Mouse (Mus musculus) CH12.LX (cell line): ENCODE measurements around the gene Olfr691. TPM values are rescaled to one million over a fixed set of nuclear protein-coding genes. Genes with fewer than 3 reads are reported as not detected.

ENCODE experiments used
- DNase-seq: peaks from one replicate; pipeline ENCODE4 v3.0.0-alpha.2; 2013; ENCODE audit errors: extremely low read depth
- H3K27ac ChIP-seq: 2 replicates; pipeline ENCODE4 v1.5.1; 2012; ENCODE audit warnings: low read depth, mild to moderate bottlenecking, control low read depth, moderate library complexity; ENCODE audit not compliant: insufficient read depth
- H3K27me3 ChIP-seq: replicated peaks from 2 replicates; pipeline ENCODE3; 2012; ENCODE audit warnings: inconsistent platforms
- H3K36me3 ChIP-seq, 2 experiments: replicated peaks in 1 of 2; 2 replicates each; pipeline versions ENCODE3 to v1.6.1; 2012; ENCODE audit warnings: inconsistent platforms in 1 of 2, low read length in 1 of 2, mild to moderate bottlenecking in 1 of 2, mixed read lengths in 1 of 2, moderate library complexity in 1 of 2; ENCODE audit not compliant: control insufficient read depth in 1 of 2, insufficient read depth in 1 of 2
- H3K4me1 ChIP-seq, 2 experiments: 2 replicates each; pipeline ENCODE4 v1.6.1; 2012; ENCODE audit warnings: inconsistent platforms in 1 of 2, moderate library complexity in 1 of 2; ENCODE audit not compliant: insufficient read depth in 2 of 2, control insufficient read depth in 1 of 2
- H3K4me2 ChIP-seq: 2 replicates; pipeline ENCODE4 v1.6.1; 2012; ENCODE audit warnings: low read depth, mild to moderate bottlenecking, control low read depth; ENCODE audit not compliant: poor library complexity, insufficient read depth, severe bottlenecking
- H3K4me3 ChIP-seq, 3 experiments: fragments of 150-350 bp in 1 of 3; sonication (generic) in 1 of 3; replicated peaks in 1 of 3; 2 replicates each; pipeline versions ENCODE3 to v1.5.1; 2011 to 2012; ENCODE audit warnings: low read depth in 2 of 3, low read length in 2 of 3, mild to moderate bottlenecking in 2 of 3, moderate library complexity in 2 of 3, control low read depth in 1 of 3, improper control_type of control experiment in 1 of 3, inconsistent platforms in 1 of 3, mixed read lengths in 1 of 3; ENCODE audit not compliant: poor library complexity in 1 of 3
- H3K79me2 ChIP-seq: replicated peaks from 2 replicates; pipeline ENCODE4 v1.6.1; 2012; ENCODE audit warnings: mild to moderate bottlenecking, moderate library complexity; ENCODE audit not compliant: control insufficient read depth, poor library complexity, insufficient read depth, severe bottlenecking; ENCODE audit errors: extremely low read depth
- H3K9ac ChIP-seq: 2 replicates; pipeline ENCODE4 v1.6.1; 2012; ENCODE audit warnings: low read depth, mild to moderate bottlenecking, control low read depth, moderate library complexity; ENCODE audit not compliant: insufficient read depth
- H3K9me3 ChIP-seq: replicated peaks from 2 replicates; pipeline ENCODE3; 2012; ENCODE audit warnings: low read length, inconsistent platforms, mixed read lengths
- BHLHE40 ChIP-seq: IDR thresholded peaks from 2 replicates; pipeline ENCODE4 v1.6.1; 2011; ENCODE audit warnings: mild to moderate bottlenecking, low read depth, low read length, improper control_type of control experiment
- CHD1 ChIP-seq: IDR thresholded peaks from 2 replicates; pipeline ENCODE4 v1.6.1; 2012; ENCODE audit warnings: low read depth, low read length, improper control_type of control experiment, inconsistent platforms
- CHD2 ChIP-seq: IDR thresholded peaks from 2 replicates; pipeline ENCODE4 v1.6.1; 2011; ENCODE audit warnings: low read length, improper control_type of control experiment
- E2F4 ChIP-seq: IDR thresholded peaks from 2 replicates; pipeline ENCODE4 v1.6.1; 2011; ENCODE audit warnings: low read depth, low read length, improper control_type of control experiment; ENCODE audit not compliant: insufficient replicate concordance
- ELF1 ChIP-seq: IDR thresholded peaks from 2 replicates; pipeline ENCODE4 v1.6.1; 2014; ENCODE audit warnings: low read depth, mild to moderate bottlenecking, inconsistent platforms, low read length, improper control_type of control experiment
- EP300 ChIP-seq: IDR thresholded peaks from 2 replicates; pipeline ENCODE4 v1.6.1; 2011; ENCODE audit warnings: low read length, improper control_type of control experiment
- ETS1 ChIP-seq: conservative IDR thresholded peaks from 2 replicates; pipeline ENCODE4 v1.6.1; 2012; ENCODE audit warnings: low read depth, mild to moderate bottlenecking, inconsistent platforms, low read length, improper control_type of control experiment, moderate library complexity
- HCFC1 ChIP-seq: IDR thresholded peaks from 2 replicates; pipeline ENCODE4 v1.6.1; 2012; ENCODE audit warnings: low read depth, mild to moderate bottlenecking, inconsistent platforms, low read length, improper control_type of control experiment
- JUN ChIP-seq: IDR thresholded peaks from 2 replicates; pipeline ENCODE4 v1.6.1; 2011; ENCODE audit warnings: low read depth, mild to moderate bottlenecking, low read length, improper control_type of control experiment, moderate library complexity; ENCODE audit not compliant: insufficient read depth
- KAT2A ChIP-seq: IDR thresholded peaks from 2 replicates; pipeline ENCODE4 v1.6.1; 2012; ENCODE audit warnings: low read length, improper control_type of control experiment, inconsistent platforms; ENCODE audit not compliant: insufficient replicate concordance
- MAZ ChIP-seq: IDR thresholded peaks from 2 replicates; pipeline ENCODE4 v1.6.1; 2012; ENCODE audit warnings: low read depth, mild to moderate bottlenecking, inconsistent platforms, low read length, improper control_type of control experiment, moderate library complexity
- MEF2A ChIP-seq: IDR thresholded peaks from 2 replicates; pipeline ENCODE4 v1.6.1; 2014; ENCODE audit warnings: low read depth, mild to moderate bottlenecking, inconsistent platforms, low read length, improper control_type of control experiment, borderline replicate concordance
- MXI1 ChIP-seq: IDR thresholded peaks from 2 replicates; pipeline ENCODE4 v1.6.1; 2011; ENCODE audit warnings: mild to moderate bottlenecking, low read depth, low read length, improper control_type of control experiment
- MYC ChIP-seq: IDR thresholded peaks from 2 replicates; pipeline ENCODE4 v1.6.1; 2011; ENCODE audit warnings: low read depth, mild to moderate bottlenecking, improper control_type of control experiment, low read length
- PAX5 ChIP-seq: IDR thresholded peaks from 2 replicates; pipeline ENCODE4 v1.6.1; 2012; ENCODE audit warnings: low read length, inconsistent platforms, mixed read lengths
- POLR2A ChIP-seq: IDR thresholded peaks from 2 replicates; pipeline ENCODE4 v1.6.1; 2011; ENCODE audit warnings: low read depth, mild to moderate bottlenecking, improper control_type of control experiment, low read length
- RCOR1 ChIP-seq: conservative IDR thresholded peaks from 2 replicates; pipeline ENCODE4 v1.6.1; 2012; ENCODE audit warnings: low read depth, mild to moderate bottlenecking, inconsistent platforms, low read length, improper control_type of control experiment
- SMC3 ChIP-seq: IDR thresholded peaks from 2 replicates; pipeline ENCODE4 v1.6.1; 2011; ENCODE audit warnings: low read depth, low read length, improper control_type of control experiment
- TBP ChIP-seq: conservative IDR thresholded peaks from 2 replicates; pipeline ENCODE4 v1.6.1; 2011; ENCODE audit warnings: low read depth, low read length, improper control_type of control experiment
- USF1 ChIP-seq: IDR thresholded peaks from 2 replicates; pipeline ENCODE4 v1.6.1; 2014; ENCODE audit warnings: low read depth, mild to moderate bottlenecking, inconsistent platforms, low read length, improper control_type of control experiment
- ZKSCAN1 ChIP-seq: IDR thresholded peaks from 2 replicates; pipeline ENCODE4 v1.6.1; 2012; ENCODE audit warnings: low read depth, inconsistent platforms, low read length, improper control_type of control experiment, borderline replicate concordance
- ZMIZ1 ChIP-seq: IDR thresholded peaks from 2 replicates; pipeline ENCODE4 v1.6.1; 2012; ENCODE audit warnings: low read depth, mild to moderate bottlenecking, inconsistent platforms, low read length, improper control_type of control experiment
- ZNF384 ChIP-seq: IDR thresholded peaks from 2 replicates; pipeline ENCODE4 v1.6.1; 2012; ENCODE audit warnings: low read depth, low read length, improper control_type of control experiment, inconsistent platforms
- dilution Hi-C: fragments of 300-500 bp; cut with MboI; formaldehyde crosslinking; loops from 2 replicates; pipeline ENCODE4 v1.14.3; 2020; ENCODE audit warnings: low sequenced_read_pairs; ENCODE audit not compliant: extremely low pct_unique_long_range_greater_than_20kb, extremely low pct_ligation_motif_present
- in situ Hi-C: fragments of 300-500 bp; cut with MboI; formaldehyde crosslinking; loops from 3 replicates; pipeline ENCODE4 v1.14.3; 2019; ENCODE audit warnings: low sequenced_read_pairs, low pct_ligation_motif_present, low pct_unique_long_range_greater_than_20kb, mixed read lengths
- polyA plus RNA-seq: library from polyadenylated mRNA; unstranded; fragments of >175 nt; gene quantifications from 2 replicates; pipeline ENCODE4 v1.2.1, GENCODE M21; 2012; ENCODE audit warnings: low read depth; ENCODE audit not compliant: insufficient read length
- total RNA-seq, 2 experiments: library from RNA; depleted of rRNA; stranded (reverse); fragments of 300-350 nt in 1 of 2; fragments of >200 nt in 1 of 2; gene quantifications; 2 replicates each; pipeline ENCODE4 v1.2.3; 2012 to 2014

Gene Olfr691
- total and polyA plus RNA-seq, 3 experiments, result not detected

GRCm38 (mm10) chr7:105380329-105380728 lies 38.3 kb upstream of the Olfr691 start:
- in situ Hi-C loops, result loop anchor here (10.0 kb wide), 1 partner anchor 46 kb away; the partner anchor contains the start of gene Olfr690
- no peak overlapping the region for H3K4me3 ChIP-seq
- H3K36me3 ChIP-seq, result peaks cover 28 to 71% of the 10 kb centered on the region in 2 experiments
- H3K4me2 ChIP-seq, result no peak overlapping the region
- TF ChIP-seq JUN, result no peak
- TF ChIP-seq EP300, result no peak
- no peak for TF ChIP-seq TBP
- H3K9ac ChIP-seq, result no peak overlapping the region
- dilution Hi-C loops, result no loop called here
- no peaks in the 10 kb centered on the region for H3K27me3 ChIP-seq
- no peak overlapping the region for H3K27ac ChIP-seq
- H3K9me3 ChIP-seq, result no peaks in the 10 kb centered on the region
- H3K4me1 ChIP-seq, result no peaks in the 10 kb centered on the region
- no peak for DNase-seq
- H3K79me2 ChIP-seq, result no peaks in the 10 kb centered on the region

GRCm38 (mm10) chr7:105374866-105375265 lies 32.8 kb upstream of the Olfr691 start, which contains the start of gene Gm5901:
TSS of gene Gm5901 (plus strand) at chr7:105375038.
- Histone ChIP-seq H3K4me3 (no peak within 1 kb of the TSS), H3K9me3 (no peaks in the 10 kb centered on the region), H3K27ac (no peak within 1 kb of the TSS), H3K9ac (no peak within 1 kb of the TSS), H3K27me3 (no peaks in the 10 kb centered on the region), H3K4me2 (no peak within 1 kb of the TSS), H3K4me1 (peaks cover 0 to 10% of the 10 kb centered on the region in 2 experiments; a peak in 2 of 4 replicates), H3K36me3 (peaks cover 4 to 33% of the 10 kb centered on the region in 2 experiments), H3K79me2 (no peaks in the 10 kb centered on the region)
- DNase-seq, result no peak
- dilution Hi-C loops (no loop called here), in situ Hi-C loops (no loop called here)
- no peak for TF ChIP-seq POLR2A
- no peak for TF ChIP-seq ELF1
- TF ChIP-seq RCOR1, result no peak
- no peak for TF ChIP-seq USF1
- no peak for TF ChIP-seq MYC
- no peak for TF ChIP-seq MEF2A
- TF ChIP-seq EP300, result no peak
- no peak for TF ChIP-seq TBP
- no peak for TF ChIP-seq PAX5

- Histone ChIP-seq H3K9me3 (no peaks in the 10 kb centered on the region), H3K4me3 (no peak overlapping the region), H3K27me3 (no peaks in the 10 kb centered on the region), H3K4me2 (no peak overlapping the region), H3K36me3 (peaks cover 2 to 26% of the 10 kb centered on the region in 2 experiments), H3K27ac (no peak overlapping the region), H3K79me2 (no peaks in the 10 kb centered on the region), H3K4me1 (peaks cover 0 to 10% of the 10 kb centered on the region in 2 experiments; a peak in 2 of 4 replicates), H3K9ac (no peak overlapping the region)
- no peak for DNase-seq
- dilution Hi-C loops (no loop called here), in situ Hi-C loops (no loop called here)
- TF ChIP-seq ETS1 (no peak), CHD2 (no peak), TBP (no peak), EP300 (no peak), CHD1 (no peak), KAT2A (no peak), E2F4 (no peak), BHLHE40 (no peak), POLR2A (no peak), MAZ (no peak), JUN (no peak), ZKSCAN1 (no peak), HCFC1 (no peak), SMC3 (no peak), ZNF384 (no peak), MXI1 (no peak), ZMIZ1 (no peak)
Observed at GRCm38 (mm10) chr7:105373976-105374375, 31.9 kb upstream of the Olfr691 start.
